Mouse (Mus musculus) ovary, postnatal 10 days (tissue): ENCODE results near the gene Ppp6r3.
"Not testable (repeated sequence)": the region's sequence is repeated elsewhere in the genome, so short reads cannot be mapped to it uniquely, and the experiment has no call there.

Source experiments
- DNase-seq: peaks from one replicate; pipeline ENCODE4 v3.0.0; 2022; ENCODE audit warnings: low spot score

The Ppp6r3 gene

GRCm38 (mm10) chr19:3575632-3576384 is at the start of gene Ppp6r3:
Ppp6r3 (minus strand) TSS chr19:3575749.
- peak; percentile 90 for DNase-seq

GRCm38 (mm10) chr19:3625111-3625510 is 49.6 kb upstream of the Ppp6r3 start:
- DNase-seq, result no peak

- DNase-seq, result no peak
These were observed 48.3 kb upstream of the Ppp6r3 start for GRCm38 (mm10) chr19:3623824-3624223.

- no peak for DNase-seq
These were observed 47.7 kb upstream of the Ppp6r3 start for GRCm38 (mm10) chr19:3623294-3623693.

GRCm38 (mm10) chr19:3620871-3621270 is 45.3 kb upstream of the Ppp6r3 start:
- no peak for DNase-seq

- no peak for DNase-seq
These were observed 43.8 kb upstream of the Ppp6r3 start for GRCm38 (mm10) chr19:3619359-3619758.

- no peak for DNase-seq
These were observed 38.4 kb upstream of the Ppp6r3 start for GRCm38 (mm10) chr19:3613991-3614390.

GRCm38 (mm10) chr19:3612534-3613273 is 37.2 kb upstream of the Ppp6r3 start:
- no peak for DNase-seq

GRCm38 (mm10) chr19:3611730-3612129 is 36.2 kb upstream of the Ppp6r3 start:
- no peak for DNase-seq

- DNase-seq, result no peak
These were observed 35.3 kb upstream of the Ppp6r3 start for GRCm38 (mm10) chr19:3610886-3611285.

GRCm38 (mm10) chr19:3609826-3610225 is 34.3 kb upstream of the Ppp6r3 start:
- DNase-seq, result no peak

GRCm38 (mm10) chr19:3594316-3594715 is 18.8 kb upstream of the Ppp6r3 start:
- DNase-seq, result no peak

GRCm38 (mm10) chr19:3593379-3594055 is 18.0 kb upstream of the Ppp6r3 start:
- no peak for DNase-seq

GRCm38 (mm10) chr19:3589968-3590367 is 14.4 kb upstream of the Ppp6r3 start:
- DNase-seq, result no peak

GRCm38 (mm10) chr19:3589547-3589946 is 14.0 kb upstream of the Ppp6r3 start:
- no peak for DNase-seq

GRCm38 (mm10) chr19:3587729-3588128 is 12.2 kb upstream of the Ppp6r3 start:
- not testable (repeated sequence) for DNase-seq

- DNase-seq, result no peak
These were observed 11.0 kb upstream of the Ppp6r3 start for GRCm38 (mm10) chr19:3586540-3586939.

- no peak for DNase-seq
These were observed 10.5 kb upstream of the Ppp6r3 start for GRCm38 (mm10) chr19:3586026-3586425.

GRCm38 (mm10) chr19:3581326-3581725 is 5.8 kb upstream of the Ppp6r3 start:
- no peak for DNase-seq

GRCm38 (mm10) chr19:3577911-3578290 is 2.4 kb upstream of the Ppp6r3 start:
- DNase-seq, result no peak

- no peak for DNase-seq
These were observed 1.8 kb upstream of the Ppp6r3 start for GRCm38 (mm10) chr19:3577265-3577910.
